ENCODE assay signal across 8 mouse cellular contexts in the genomic region with DNA sequence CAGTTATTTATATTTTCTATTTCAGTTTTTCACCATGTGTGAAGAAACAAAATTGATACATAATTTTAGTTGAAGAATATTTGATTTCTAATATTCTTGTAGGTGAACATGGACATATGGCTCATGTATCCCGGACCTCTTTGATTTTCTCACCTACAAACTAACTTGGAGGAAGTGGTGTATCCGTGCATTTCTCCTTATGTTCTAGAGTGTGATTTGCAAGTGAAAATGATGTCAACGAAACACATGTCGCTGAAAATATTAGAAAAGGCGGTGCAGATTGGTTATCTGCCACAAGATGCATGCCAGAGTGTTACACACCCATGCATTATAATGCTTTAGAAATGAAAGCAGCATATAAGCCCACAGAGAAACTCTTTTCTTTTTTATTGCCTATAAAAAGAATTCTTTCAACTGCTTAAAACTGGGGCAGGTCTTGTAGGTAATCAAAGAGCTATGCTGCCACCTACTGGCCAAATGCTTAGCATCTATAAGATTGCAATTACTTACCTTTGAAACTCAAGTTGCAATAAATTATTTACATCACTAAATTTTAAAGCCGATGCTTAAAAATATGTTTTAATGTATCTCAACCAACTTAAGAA.
DNase-seq lines count a peak whose midpoint lies in the region; ATAC-seq and TF ChIP-seq lines count a peak whose summit lies in the region.
"Had no signal": no experiment of that assay in that cellular context is flagged by ENCODE, and none has a peak within 500 bp of the region (broad histone marks: within the 10 kb centered on the region; RNA-seq: fewer than 3 reads in every experiment).

No protein-coding gene starts in this region.

- H3K36me3 ChIP-seq in forebrain, postnatal 0 days (ENCODE audit: insufficient read depth): no peaks in the 10 kb centered on the region
- no peaks in the 10 kb centered on the region for H3K36me3 ChIP-seq in splenic B cell, adult 2 months (ENCODE audit: control insufficient read depth, insufficient read depth, low read length, poor library complexity, severe bottlenecking)
- H3K36me3 ChIP-seq: liver, embryonic 13.5 days had no signal

- TF ChIP-seq CTCF in forebrain, postnatal 0 days (IDR thresholded peaks at IDR 0.05; ENCODE audit: low read depth): peak; percentile 77
- peak; percentile 92 for TF ChIP-seq CTCF in layer of hippocampus, adult 2 months (conservative IDR thresholded peaks at IDR 0.05)

- no peak overlapping the region for H3K27ac ChIP-seq in forebrain, postnatal 0 days (ENCODE audit: low read depth, low read length)
- no peak overlapping the region for H3K27ac ChIP-seq in layer of hippocampus, adult 2 months
- H3K27ac ChIP-seq: liver, embryonic 13.5 days had no signal

- H3K4me2 ChIP-seq in forebrain, postnatal 0 days (ENCODE audit: low read depth): peak overlapping the region; percentile 29; the same call in 1 of the 2 replicates
- H3K4me2 ChIP-seq: liver, embryonic 13.5 days had no signal

- 18% methylated on average over 6 of the region's 6 CpGs for WGBS in forebrain, postnatal 0 days

- no peaks in the 10 kb centered on the region for H3K4me1 ChIP-seq in forebrain, postnatal 0 days (ENCODE audit: insufficient read depth)
- H3K4me1 ChIP-seq: liver, embryonic 13.5 days had no signal

- peak; percentile 4 for DNase-seq in 3134 (ENCODE audit: extremely low read depth, insufficient read length, low spot score)
- DNase-seq in CD4-positive helper T cell, adult 2 months (ENCODE audit: low read depth, low spot score): peak; percentile 1
- DNase-seq in cerebellum, adult 11-12 months: peak; percentile 6
- DNase-seq in forebrain, postnatal 0 days: peak; percentile 92
- peak; percentile 51 to 70 for DNase-seq in layer of hippocampus, adult 2 months (ENCODE audit: low spot score in 2 of 2)
- peak; percentile 60 for DNase-seq in lung, postnatal 10 days
- peak; percentile 4 for DNase-seq in splenic B cell, adult 2 months (ENCODE audit: low read depth, low spot score)
- DNase-seq: liver, embryonic 13.5 days had no signal

- H3K9me3 ChIP-seq in forebrain, postnatal 0 days (ENCODE audit: low read length): no peaks in the 10 kb centered on the region
- H3K9me3 ChIP-seq: liver, embryonic 13.5 days had no signal

- peak; percentile 42; the same call in 1 of the 2 replicates for ATAC-seq in forebrain, postnatal 0 days

- H3K27me3 ChIP-seq in forebrain, postnatal 0 days (ENCODE audit: insufficient read depth, low read length): no peaks in the 10 kb centered on the region
- H3K27me3 ChIP-seq in splenic B cell, adult 2 months (ENCODE audit: control insufficient read depth, insufficient read depth, low read length, poor library complexity, severe bottlenecking): no peaks in the 10 kb centered on the region
- H3K27me3 ChIP-seq: liver, embryonic 13.5 days had no signal

- H3K9ac ChIP-seq in forebrain, postnatal 0 days: no peak overlapping the region
- H3K9ac ChIP-seq: liver, embryonic 13.5 days had no signal

- peak overlapping the region; percentile 17; the same call in 1 of the 2 replicates for H3K4me3 ChIP-seq in forebrain, postnatal 0 days (ENCODE audit: low read depth, low read length)
- peak overlapping the region; percentile 44 for H3K4me3 ChIP-seq in layer of hippocampus, adult 2 months
- H3K4me3 ChIP-seq: liver, embryonic 13.5 days had no signal

Comparison
In these comparisons a context has a peak if more than half of its experiments do, and no peak if none do; other contexts are left out.
1. DNase-seq: peak in every context shown above with its lines; median percentile 92 in forebrain, postnatal 0 days; 60 in layer of hippocampus, adult 2 months; 60 in lung, postnatal 10 days; 6 in cerebellum, adult 11-12 months; 4 in 3134; 4 in splenic B cell, adult 2 months; 1 in CD4-positive helper T cell, adult 2 months.